In genomic region chr4:155695531-155696062, GRCm38 (mm10) we compare ENCODE assay signal across 10 mouse cellular contexts. TPM values are rescaled to one million over a fixed set of nuclear protein-coding genes. Genes with fewer than 3 reads are reported as not detected.
A peak's percentile ranks its signal among the peaks of the same experiment; 100 is the strongest.
DNase-seq lines count a peak whose midpoint lies in the region; ATAC-seq lines count a peak whose summit lies in the region.
"Had no signal": no experiment of that assay in that cellular context is flagged by ENCODE, and none has a peak within 500 bp of the region (broad histone marks: within the 10 kb centered on the region; RNA-seq: fewer than 3 reads in every experiment).

No protein-coding gene starts in this region.

- 91% methylated on average over 4 of the region's 4 CpGs for WGBS in heart, embryonic 16.5 days
- WGBS in hindbrain, embryonic 10.5 days = 82% methylated on average over 4 of the region's 4 CpGs
- 76% methylated on average over 4 of the region's 4 CpGs for WGBS in midbrain, embryonic 14.5 days

- 0 out of 2 replicates have a peak, but pooled peaks cover 7% of the 10 kb centered on the region for H3K27me3 ChIP-seq in heart, embryonic 16.5 days (ENCODE audit: control insufficient read depth, insufficient read depth, low read length)
- peaks cover 47% of the 10 kb centered on the region for H3K27me3 ChIP-seq in hindbrain, embryonic 10.5 days (ENCODE audit: insufficient read depth, poor library complexity, severe bottlenecking)
- peaks cover 10% of the 10 kb centered on the region for H3K27me3 ChIP-seq in midbrain, embryonic 14.5 days (ENCODE audit: control insufficient read depth, insufficient read depth, low read length)

- H3K4me2 ChIP-seq in heart, embryonic 16.5 days (ENCODE audit: low read depth, low read length) = peak overlapping the region; percentile 95; the same call in 1 of the 2 replicates
- peak overlapping the region; percentile 82 for H3K4me2 ChIP-seq in midbrain, embryonic 14.5 days (ENCODE audit: low read length)

- no peak for DNase-seq in heart, postnatal 25 days (ENCODE audit: low spot score)
- DNase-seq in cerebellum, postnatal 25 days = peak; percentile 42 to 46
- no peak for DNase-seq in hindbrain, embryonic 10.5 days (ENCODE audit: low spot score)
- no peak for DNase-seq in midbrain, embryonic 14.5 days
- DNase-seq in right cerebral cortex, adult 18-20 months = no peak
- no peak for DNase-seq in gastrocnemius, adult 18-20 months (ENCODE audit: low spot score)
- DNase-seq: lung, postnatal 36 days had no signal

- no peak overlapping the region for H3K9ac ChIP-seq in heart, embryonic 16.5 days (ENCODE audit: low read length)
- peak overlapping the region; percentile 79 for H3K9ac ChIP-seq in midbrain, embryonic 14.5 days (replicated peaks; ENCODE audit: low read length)

- no peak for ATAC-seq in heart, embryonic 16.5 days (replicated peaks; ENCODE audit: extremely low read depth, insufficient read depth, low FRiP score)
- no peak for ATAC-seq in midbrain, embryonic 14.5 days (ENCODE audit: low FRiP score, low TSS enrichment)
- ATAC-seq in frontal cortex, adult (ENCODE audit: low TSS enrichment) = no peak

- intact Hi-C loops in heart, postnatal 25 days (cut with DNase I) = no loop called here

- H3K4me3 ChIP-seq in heart, embryonic 16.5 days (ENCODE audit: low read length) = no peak overlapping the region
- peak overlapping the region; percentile 79 for H3K4me3 ChIP-seq in hindbrain, embryonic 10.5 days
- peak overlapping the region; percentile 64 for H3K4me3 ChIP-seq in midbrain, embryonic 14.5 days (replicated peaks; ENCODE audit: low read depth, low read length)

- H3K36me3 ChIP-seq in heart, embryonic 16.5 days (ENCODE audit: control insufficient read depth, insufficient read depth) = no peaks in the 10 kb centered on the region
- no peaks in the 10 kb centered on the region for H3K36me3 ChIP-seq in hindbrain, embryonic 10.5 days
- H3K36me3 ChIP-seq in midbrain, embryonic 14.5 days (ENCODE audit: control insufficient read depth, insufficient read depth, low read length) = no peaks in the 10 kb centered on the region

- H3K9me3 ChIP-seq in heart, embryonic 16.5 days (replicated peaks; ENCODE audit: control insufficient read depth, low read length) = no peaks in the 10 kb centered on the region
- no peaks in the 10 kb centered on the region for H3K9me3 ChIP-seq in hindbrain, embryonic 10.5 days
- H3K9me3 ChIP-seq in midbrain, embryonic 14.5 days (ENCODE audit: control insufficient read depth, low read length) = no peaks in the 10 kb centered on the region

- no peak overlapping the region for H3K27ac ChIP-seq in heart, embryonic 16.5 days (ENCODE audit: low read length)
- H3K27ac ChIP-seq in hindbrain, embryonic 10.5 days = no peak overlapping the region
- H3K27ac ChIP-seq in midbrain, embryonic 14.5 days (replicated peaks; ENCODE audit: low read depth, low read length) = no peak overlapping the region

- H3K4me1 ChIP-seq in heart, embryonic 16.5 days (ENCODE audit: control insufficient read depth, insufficient read depth, low read length) = no peaks in the 10 kb centered on the region
- peaks cover 23% of the 10 kb centered on the region for H3K4me1 ChIP-seq in hindbrain, embryonic 10.5 days (replicated peaks)
- H3K4me1 ChIP-seq in midbrain, embryonic 14.5 days (ENCODE audit: control insufficient read depth, insufficient read depth, low read length) = peaks cover 15% of the 10 kb centered on the region

RNA-seq across cellular contexts. Expression of gene Fndc10, which starts 1.5 kb away (rescaled TPM):
- 1.1 and 1.4 TPM in 2 replicates for polyA plus RNA-seq in heart, embryonic 16.5 days (2015; fragmentation: Nextera tagmentation; extraction: Ambion mirVana)
- total RNA-seq in heart, postnatal 25 days (2021) = 1 to 10 TPM; 1.2 TPM
- polyA plus RNA-seq in hindbrain, embryonic 10.5 days (2016; fragmentation: Nextera tagmentation; extraction: Ambion mirVana) = 0.72 and 1.8 TPM in 2 replicates
- 6.3 and 13.8 TPM in 2 replicates for polyA plus RNA-seq in midbrain, embryonic 14.5 days (2014; fragmentation: Nextera tagmentation; extraction: Ambion mirVana)
- total RNA-seq in gastrocnemius, adult 18-20 months (2021) = 1 to 10 TPM in 1 of 2 experiments, under 1 TPM in 1; 0.89 to 1.4 TPM

RNA-seq across cellular contexts. Expression of gene Ssu72, which starts 9.0 kb away (rescaled TPM):
- polyA plus RNA-seq in heart, embryonic 16.5 days (2015; fragmentation: Nextera tagmentation; extraction: Ambion mirVana) = 106 and 111 TPM in 2 replicates
- total RNA-seq in heart, postnatal 25 days (2021) = 10 to 100 TPM; 41.8 to 44.6 TPM
- 162 and 175 TPM in 2 replicates for polyA plus RNA-seq in hindbrain, embryonic 10.5 days (2016; fragmentation: Nextera tagmentation; extraction: Ambion mirVana)
- polyA plus RNA-seq in midbrain, embryonic 14.5 days (2014; fragmentation: Nextera tagmentation; extraction: Ambion mirVana) = 162 and 177 TPM in 2 replicates
- total RNA-seq in gastrocnemius, adult 18-20 months (2021) = 10 to 100 TPM; 40.7 to 45.6 TPM

RNA-seq across cellular contexts. Expression of gene Mib2, which starts 26.6 kb away (rescaled TPM):
- 18.2 and 19.6 TPM in 2 replicates for polyA plus RNA-seq in heart, embryonic 16.5 days (2015; fragmentation: Nextera tagmentation; extraction: Ambion mirVana)
- 10 to 100 TPM; 23.0 to 28.0 TPM for total RNA-seq in heart, postnatal 25 days (2021)
- polyA plus RNA-seq in hindbrain, embryonic 10.5 days (2016; fragmentation: Nextera tagmentation; extraction: Ambion mirVana) = 19.5 and 21.8 TPM in 2 replicates
- polyA plus RNA-seq in midbrain, embryonic 14.5 days (2014; fragmentation: Nextera tagmentation; extraction: Ambion mirVana) = 39.6 and 40.8 TPM in 2 replicates
- 10 to 100 TPM; 16.1 to 16.8 TPM for total RNA-seq in gastrocnemius, adult 18-20 months (2021)

RNA-seq across cellular contexts. Expression of gene Tmem240, which starts 39.0 kb away (rescaled TPM):
- 0.54 and 0.59 TPM in 2 replicates for polyA plus RNA-seq in heart, embryonic 16.5 days (2015; fragmentation: Nextera tagmentation; extraction: Ambion mirVana)
- under 1 TPM; 0.60 to 0.87 TPM for total RNA-seq in heart, postnatal 25 days (2021)
- 0.85 and 1.6 TPM in 2 replicates for polyA plus RNA-seq in hindbrain, embryonic 10.5 days (2016; fragmentation: Nextera tagmentation; extraction: Ambion mirVana)
- polyA plus RNA-seq in midbrain, embryonic 14.5 days (2014; fragmentation: Nextera tagmentation; extraction: Ambion mirVana) = 7.5 and 19.8 TPM in 2 replicates
- under 1 TPM; 0.07 to 0.25 TPM for total RNA-seq in gastrocnemius, adult 18-20 months (2021)

RNA-seq across cellular contexts. Expression of gene Mmp23, which starts 42.4 kb away (rescaled TPM):
- 56.6 and 63.4 TPM in 2 replicates for polyA plus RNA-seq in heart, embryonic 16.5 days (2015; fragmentation: Nextera tagmentation; extraction: Ambion mirVana)
- total RNA-seq in heart, postnatal 25 days (2021) = 1 to 10 TPM; 8.5 to 8.6 TPM
- 4.2 and 4.4 TPM in 2 replicates for polyA plus RNA-seq in hindbrain, embryonic 10.5 days (2016; fragmentation: Nextera tagmentation; extraction: Ambion mirVana)
- 2.5 and 3.9 TPM in 2 replicates for polyA plus RNA-seq in midbrain, embryonic 14.5 days (2014; fragmentation: Nextera tagmentation; extraction: Ambion mirVana)
- total RNA-seq in gastrocnemius, adult 18-20 months (2021) = 1 to 10 TPM in 1 of 2 experiments, under 1 TPM in 1; 0.53 to 1.8 TPM
- total RNA-seq: hematopoietic stem cell, adult 5-6 weeks had no signal

Comparison
In these comparisons a context has a peak if more than half of its experiments do, and no peak if none do; other contexts are left out.
1. DNase-seq: peak in cerebellum, postnatal 25 days (2 of 2); none in heart, postnatal 25 days (single experiment), hindbrain, embryonic 10.5 days (single experiment), midbrain, embryonic 14.5 days (single experiment), right cerebral cortex, adult 18-20 months (single experiment) and gastrocnemius, adult 18-20 months (single experiment).